Mouse (Mus musculus) embryo, embryonic 9.5 days (tissue): ENCODE data around the gene Fam83e.
A peak's percentile ranks its signal among the peaks of the same experiment; 100 is the strongest.

Experiments used
- DNase-seq: peaks from one replicate; pipeline ENCODE4 v3.0.0-alpha.2; 2017; ENCODE audit errors: extremely low spot score

The Fam83e gene

GRCm38 (mm10) chr7:45715090-45715708 is 5.8 kb upstream of the Fam83e start, which contains the start of gene Rpl18:
TSS of gene Rpl18 (plus strand) at chr7:45715457.
- peak; percentile 94 for DNase-seq

- no peak for DNase-seq
These were observed 5.1 kb upstream of the Fam83e start for GRCm38 (mm10) chr7:45715741-45716459.

DNA sequence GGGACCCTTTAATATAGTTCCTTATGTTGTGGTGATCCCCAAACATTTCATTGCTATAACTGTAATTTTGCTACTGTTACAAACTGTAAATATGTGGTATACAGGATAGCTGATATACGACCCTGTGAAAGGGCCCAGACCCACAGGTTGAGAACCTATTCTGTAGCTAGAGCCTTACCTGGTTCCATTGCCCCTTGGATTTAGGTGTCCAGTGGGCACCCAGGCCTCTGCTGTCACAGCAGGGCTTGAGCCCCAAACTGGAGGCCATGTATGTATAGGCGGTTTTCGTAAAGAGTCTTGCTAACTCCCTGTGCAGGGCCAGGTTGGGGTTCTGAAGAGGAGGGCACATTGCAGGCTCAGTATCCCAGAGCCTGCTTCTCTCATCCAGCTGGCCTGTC is 4.6 kb upstream of the Fam83e start:
- no peak for DNase-seq

DNA sequence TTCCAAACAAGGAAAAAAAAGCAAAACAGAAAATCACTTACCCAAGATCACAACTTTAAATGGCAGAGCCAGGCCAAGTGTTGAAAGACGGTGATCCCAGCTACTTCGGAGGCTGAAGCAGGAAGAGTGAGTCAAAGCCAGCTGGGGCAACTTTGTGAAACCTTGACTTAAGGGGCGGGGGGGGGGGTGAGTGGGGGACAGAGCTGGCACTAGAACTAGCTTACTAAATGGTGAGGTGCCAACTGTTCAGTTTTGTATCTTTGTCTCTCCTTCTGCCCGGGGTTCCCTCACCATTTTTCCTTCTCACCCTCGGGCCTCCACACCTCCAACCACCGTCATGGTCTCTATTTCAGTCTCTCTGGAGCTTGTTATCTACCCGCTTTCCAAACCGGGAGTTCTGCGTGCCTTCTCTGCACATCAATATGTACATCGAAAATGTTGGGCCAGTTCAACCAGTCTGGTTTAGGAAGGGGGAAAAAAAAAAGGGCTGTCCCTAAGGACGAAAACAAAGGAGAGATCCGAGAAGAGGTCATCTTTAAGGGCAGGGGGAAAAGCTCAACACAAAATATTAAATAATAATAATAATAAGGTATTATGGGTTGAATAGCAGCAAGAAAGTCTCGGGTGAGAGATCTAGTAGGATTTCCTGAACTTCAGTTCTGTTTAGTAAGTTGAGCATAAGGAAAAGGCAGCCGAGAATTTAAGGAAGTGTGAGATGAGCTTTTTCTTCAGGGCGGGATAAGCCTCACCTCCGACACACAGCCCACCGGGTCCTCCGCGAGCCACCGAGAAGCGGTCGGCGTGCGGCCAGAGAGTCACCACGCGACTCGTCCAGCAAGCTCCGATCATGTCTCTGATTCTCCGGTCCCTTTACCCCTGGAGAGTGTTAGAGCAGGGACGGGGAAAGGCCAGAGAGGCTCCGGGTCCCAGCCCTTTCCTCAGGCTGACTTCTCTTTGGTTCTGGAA is 3.8 kb upstream of the Fam83e start:
- DNase-seq = no peak

DNA sequence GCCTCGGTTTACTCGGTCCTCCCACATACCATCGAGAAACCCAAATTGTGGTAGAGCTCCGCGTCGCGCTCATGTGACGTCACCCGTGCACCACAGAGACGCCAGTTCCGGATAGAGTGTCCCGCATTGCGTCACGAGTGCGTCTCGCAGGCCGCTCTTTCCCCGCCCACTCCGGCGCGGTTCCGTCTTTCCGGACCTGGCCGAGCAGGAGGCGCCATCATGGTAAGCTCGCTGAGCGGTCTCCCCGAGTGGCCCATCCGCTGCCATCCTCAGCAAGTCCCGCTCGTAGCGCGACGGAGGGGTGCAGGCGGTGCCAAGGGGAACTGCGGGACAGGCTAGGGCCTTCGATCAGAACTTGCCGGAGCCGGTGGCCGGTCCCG is 3.1 kb upstream of the Fam83e start, which contains the start of gene Sphk2:
Sphk2 (minus strand) TSS at position 85 of the 380 bp plus-strand sequence.
- peak; percentile 98 for DNase-seq

DNA sequence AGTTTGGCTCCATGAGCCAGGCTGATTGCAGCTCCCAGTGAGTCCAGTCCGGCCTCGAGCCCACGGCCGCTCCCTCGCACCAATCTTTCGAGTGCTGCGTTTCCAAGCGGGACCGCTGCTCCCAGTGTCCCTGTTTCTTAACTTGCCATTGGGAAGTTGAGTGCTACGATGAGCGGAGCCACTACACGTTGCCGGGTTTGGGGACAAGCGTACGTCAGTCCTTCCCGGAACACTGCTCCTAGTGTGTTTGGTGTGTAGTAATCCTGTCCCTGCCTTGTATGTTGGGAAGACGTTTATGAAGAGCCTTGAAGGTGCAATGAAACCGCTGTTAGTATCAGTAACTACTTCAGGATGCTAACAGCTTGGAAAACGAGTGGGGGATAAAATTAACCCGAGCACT is 2.7 kb upstream of the Fam83e start:
- no peak for DNase-seq

GRCm38 (mm10) chr7:45719180-45719579 is 1.8 kb upstream of the Fam83e start:
- DNase-seq = no peak

GRCm38 (mm10) chr7:45719738-45720412 is 1.1 kb upstream of the Fam83e start:
- no peak for DNase-seq

DNA sequence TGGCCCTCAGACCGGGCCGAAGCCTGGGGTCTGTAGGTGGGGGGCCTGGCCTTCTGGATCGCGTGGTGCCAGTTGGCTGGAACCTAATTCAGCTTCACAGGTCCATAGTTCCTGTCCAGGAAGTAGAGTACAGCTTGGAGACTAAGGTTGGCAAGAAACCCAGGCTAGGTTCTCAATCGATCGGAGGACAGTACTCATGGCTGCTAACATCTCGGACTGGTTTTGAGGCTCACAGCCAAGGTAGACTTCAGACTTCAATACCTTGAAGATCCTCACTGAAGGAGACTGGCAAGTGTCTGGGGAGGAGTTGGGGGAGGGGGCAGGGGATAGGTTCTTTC is 191 bp downstream of the Fam83e start:
- DNase-seq = no peak

DNA sequence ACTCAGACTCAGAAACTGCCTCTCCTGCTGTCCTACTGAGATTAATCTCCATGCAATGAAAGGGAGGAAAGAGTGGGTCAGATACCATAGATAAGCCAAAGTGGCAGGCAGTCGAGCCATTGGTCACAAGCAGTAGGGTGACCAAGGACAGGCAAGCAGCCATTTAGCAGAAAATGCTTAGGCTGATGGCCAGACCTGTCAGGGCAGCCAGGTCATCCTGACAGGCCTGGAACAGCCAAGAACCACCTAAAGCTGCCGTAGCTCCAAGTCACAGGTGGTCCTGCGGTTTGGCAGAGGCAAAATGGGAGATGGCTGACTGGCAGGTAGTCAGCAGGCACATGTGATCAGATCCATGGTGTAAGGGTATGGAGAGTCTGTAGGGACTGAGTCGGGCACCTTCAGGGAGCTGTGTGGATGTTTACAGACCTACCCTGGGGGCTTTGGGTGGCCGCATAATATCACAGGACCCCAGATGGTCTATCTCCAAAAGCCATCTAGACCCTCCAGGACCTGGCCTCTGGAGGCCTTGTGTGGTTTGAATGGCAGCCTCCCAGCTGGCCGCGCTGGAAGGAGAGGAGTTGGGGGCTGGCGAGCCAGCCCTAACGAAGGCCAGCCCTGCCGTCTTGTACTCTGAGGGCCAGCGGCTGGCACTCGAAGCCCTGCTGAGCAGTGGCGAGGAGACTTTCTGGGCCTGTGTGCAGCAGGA is 783 bp downstream of the Fam83e start:
- DNase-seq = no peak

DNA sequence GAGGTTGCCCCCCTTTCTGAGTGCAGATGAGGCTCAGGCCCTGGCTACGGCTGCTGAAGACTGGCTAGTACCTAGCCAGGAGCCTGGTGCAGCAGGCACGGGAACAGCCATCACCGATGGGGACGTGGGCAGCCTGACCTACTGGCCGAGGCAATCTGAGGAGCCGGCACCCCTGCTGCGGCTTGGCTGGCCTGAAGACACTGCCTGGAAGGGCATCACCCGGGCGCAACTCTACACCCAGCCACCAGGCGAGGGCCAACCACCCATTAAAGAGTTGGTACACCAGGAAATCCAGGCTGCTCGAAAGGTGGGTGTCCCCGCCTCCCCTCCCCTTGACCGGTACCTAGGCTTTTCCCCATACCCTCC is 1.3 kb downstream of the Fam83e start:
- no peak for DNase-seq

GRCm38 (mm10) chr7:45723301-45723700 is 2.3 kb downstream of the Fam83e start:
- DNase-seq = no peak

- no peak for DNase-seq
These were observed 2.8 kb downstream of the Fam83e start for GRCm38 (mm10) chr7:45723781-45724180.

GRCm38 (mm10) chr7:45725151-45725550 is 4.1 kb downstream of the Fam83e start:
- DNase-seq = no peak

DNA sequence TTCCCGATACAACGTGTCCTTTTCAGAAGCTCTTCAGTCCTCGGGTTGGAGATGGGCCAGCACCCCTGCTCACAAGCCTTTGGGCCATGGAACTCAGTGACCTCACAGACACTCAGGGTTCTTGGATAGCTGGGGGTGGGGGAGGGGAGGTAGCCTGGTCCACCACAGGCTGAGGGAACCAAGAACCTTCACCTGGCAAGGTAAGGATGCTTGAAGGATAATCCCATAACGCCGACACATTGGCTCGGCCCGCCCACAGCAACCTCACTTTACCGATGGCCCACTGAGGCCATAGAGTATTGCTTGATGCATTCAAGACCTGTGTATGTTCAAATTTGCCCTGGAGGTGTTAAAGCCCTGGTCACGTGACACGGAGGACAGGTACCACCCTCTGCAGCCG is 4.7 kb downstream of the Fam83e start, which contains the start of gene Spaca4:
Spaca4 (minus strand) TSS at position 101 of the 400 bp plus-strand sequence.
- DNase-seq = no peak

- no peak for DNase-seq
These were observed 5.4 kb downstream of the Fam83e start for GRCm38 (mm10) chr7:45726419-45726818.

DNA sequence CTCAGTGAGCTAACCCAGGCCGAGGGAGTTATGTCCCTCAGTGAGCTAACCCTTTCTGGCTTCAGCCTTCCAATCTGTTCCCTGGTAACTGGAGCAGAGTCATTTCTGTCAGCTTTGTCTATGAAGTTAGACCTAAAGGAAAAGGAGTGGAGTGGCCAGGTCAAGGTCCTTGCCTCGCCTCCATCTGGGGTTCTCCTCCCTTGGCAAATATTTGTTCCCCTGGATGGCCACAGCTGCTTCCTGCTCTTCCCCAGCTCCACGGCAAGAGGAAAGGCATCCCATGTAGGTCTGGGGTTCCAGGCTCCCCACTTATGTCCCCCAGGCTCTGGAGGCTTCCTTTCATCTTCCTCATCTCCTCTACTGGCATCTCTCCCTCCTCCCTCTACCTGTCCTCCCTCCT is 6.6 kb downstream of the Fam83e start:
- DNase-seq = no peak

DNA sequence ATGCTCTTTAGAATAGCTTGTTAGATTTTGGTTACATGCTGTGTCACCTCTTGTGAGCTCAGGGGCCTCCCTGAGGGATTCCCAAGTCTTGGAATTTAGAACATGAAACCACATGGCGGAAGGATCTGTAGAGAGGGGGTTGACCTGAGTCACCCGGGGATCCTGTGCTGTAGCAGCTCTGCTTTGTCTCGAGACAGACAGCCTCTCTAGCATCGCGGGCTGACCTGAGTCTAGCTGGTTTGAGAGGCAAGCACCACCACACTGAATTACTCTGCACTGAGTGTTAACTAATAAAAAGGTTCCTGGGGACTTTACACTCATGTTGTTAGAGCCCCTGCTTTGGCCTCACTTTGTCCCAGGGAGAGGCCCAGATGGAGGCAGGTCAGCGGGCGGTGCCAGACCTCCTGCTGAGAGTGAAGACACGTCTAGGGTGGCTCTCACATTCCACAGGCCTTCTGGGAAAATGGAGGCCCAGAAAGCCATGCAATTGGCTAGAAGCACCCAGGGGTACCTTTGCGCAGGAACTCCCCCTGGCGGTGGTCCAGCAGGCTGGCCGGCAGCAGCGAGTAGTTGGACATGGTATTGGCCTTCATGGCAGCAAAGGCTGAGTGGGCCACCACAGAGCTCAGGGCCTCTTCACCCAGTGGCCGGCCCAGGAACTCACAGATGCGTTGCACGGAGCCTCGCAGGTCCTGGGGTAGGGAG is 9.9 kb downstream of the Fam83e start:
- peak; percentile 78 for DNase-seq

GRCm38 (mm10) chr7:45733477-45733876 is 12.5 kb downstream of the Fam83e start:
- no peak for DNase-seq

DNA sequence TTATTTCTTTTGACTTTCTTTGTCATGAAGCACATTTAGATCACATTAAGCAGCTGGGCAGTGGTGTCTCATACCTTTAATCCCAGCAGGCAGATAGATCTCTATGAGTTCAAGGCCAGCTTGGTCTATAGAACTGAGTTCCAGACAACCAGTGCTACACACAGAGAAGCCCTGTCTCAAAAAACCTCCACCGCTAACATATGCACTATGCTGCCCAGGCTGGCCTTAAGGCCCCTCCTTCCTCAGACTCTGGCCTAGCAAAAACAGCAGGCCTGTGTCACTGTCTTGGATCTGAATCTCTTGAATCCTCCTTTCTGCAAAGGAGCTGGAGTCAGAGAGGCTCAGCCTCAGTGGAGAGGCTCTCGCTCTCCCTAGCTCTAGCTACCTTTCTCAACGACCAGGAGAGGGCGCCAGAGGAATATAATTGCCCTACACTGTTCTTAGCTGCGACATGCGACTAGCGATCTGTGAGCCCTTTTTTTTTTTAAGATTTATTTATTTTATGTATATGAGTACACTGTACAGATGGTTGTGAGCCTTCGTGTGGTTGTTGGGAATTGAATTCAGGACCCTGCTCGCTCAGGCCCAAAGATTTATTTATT is 18.3 kb downstream of the Fam83e start:
- DNase-seq = peak; percentile 71
